Mouse (Mus musculus) testis, adult 2 months (tissue): ENCODE measurements around the gene Akt2. TPM values are rescaled to one million over a fixed set of nuclear protein-coding genes. Genes with fewer than 3 reads are reported as not detected.
A peak's percentile ranks its signal among the peaks of the same experiment; 100 is the strongest.

ENCODE experiments used
- H3K27ac ChIP-seq: fragments of 200-500 bp; 2 replicates; pipeline ENCODE4 v1.5.1; 2012; ENCODE audit warnings: low read depth, low read length; ENCODE audit not compliant: control insufficient read depth, insufficient read depth
- H3K27me3 ChIP-seq: fragments of 200-500 bp; 2 replicates; pipeline ENCODE4 v1.6.1; 2012; ENCODE audit warnings: mild to moderate bottlenecking, low read length, moderate library complexity; ENCODE audit not compliant: control insufficient read depth, insufficient read depth
- H3K36me3 ChIP-seq: fragments of 200-500 bp; 2 replicates; pipeline ENCODE4 v1.6.1; 2012; ENCODE audit warnings: mild to moderate bottlenecking, low read length; ENCODE audit not compliant: control insufficient read depth, insufficient read depth
- H3K4me1 ChIP-seq: fragments of 200-500 bp; 2 replicates; pipeline ENCODE4 v1.6.1; 2012; ENCODE audit warnings: low read length; ENCODE audit not compliant: control insufficient read depth, insufficient read depth
- H3K4me3 ChIP-seq: fragments of 200-500 bp; 2 replicates; pipeline ENCODE4 v1.5.1; 2012; ENCODE audit warnings: low read depth, mild to moderate bottlenecking, low read length, moderate library complexity, mixed read lengths; ENCODE audit not compliant: control insufficient read depth
- CTCF ChIP-seq: fragments of 200-500 bp; IDR thresholded peaks from 2 replicates; pipeline ENCODE4 v1.5.1; 2012; ENCODE audit warnings: low read depth, mild to moderate bottlenecking, inconsistent platforms, low read length, moderate library complexity; ENCODE audit not compliant: control insufficient read depth, insufficient read depth, insufficient replicate concordance
- POLR2A ChIP-seq: fragments of 200-500 bp; IDR thresholded peaks from 2 replicates; pipeline ENCODE4 v1.6.1; 2012; ENCODE audit warnings: low read depth, mild to moderate bottlenecking, inconsistent platforms, low read length, moderate library complexity; ENCODE audit not compliant: control insufficient read depth
- polyA plus RNA-seq: library from polyadenylated mRNA; depleted of rRNA; stranded (reverse); fragments of >200 nt; gene quantifications from 2 replicates; pipeline ENCODE4 v1.2.3, GENCODE M21; 2012

Akt2 gene
- polyA plus RNA-seq, 1 experiment: 58.7 TPM

- peak overlapping the region; percentile 7 for H3K27ac ChIP-seq
- no peaks in the 10 kb centered on the region for H3K27me3 ChIP-seq
- H3K36me3 ChIP-seq: no peaks in the 10 kb centered on the region
- no peak for TF ChIP-seq CTCF
- no peak for TF ChIP-seq POLR2A
- no peak overlapping the region for H3K4me3 ChIP-seq
- peaks cover 21% of the 10 kb centered on the region for H3K4me1 ChIP-seq
Observed at GRCm38 (mm10) chr7:27602835-27603234, 11.5 kb downstream of the Akt2 start.

GRCm38 (mm10) chr7:27604661-27605348 is 13.5 kb downstream of the Akt2 start:
- Histone ChIP-seq H3K4me3 (no peak overlapping the region), H3K27ac (no peak overlapping the region), H3K36me3 (no peaks in the 10 kb centered on the region), H3K4me1 (peaks cover 20% of the 10 kb centered on the region), H3K27me3 (no peaks in the 10 kb centered on the region)
- no peak for TF ChIP-seq CTCF
- no peak for TF ChIP-seq POLR2A

- 0 out of 2 replicates have a peak, but pooled peaks have one; percentile 9 for TF ChIP-seq POLR2A
- no peak for TF ChIP-seq CTCF
- no peaks in the 10 kb centered on the region for H3K36me3 ChIP-seq
- H3K27me3 ChIP-seq: no peaks in the 10 kb centered on the region
- H3K4me1 ChIP-seq: peaks cover 20% of the 10 kb centered on the region
- peak overlapping the region; percentile 26; the same call in 1 of the 2 replicates for H3K27ac ChIP-seq
- peak overlapping the region; percentile 14 for H3K4me3 ChIP-seq
Observed at GRCm38 (mm10) chr7:27605499-27606285, 14.3 kb downstream of the Akt2 start.

GRCm38 (mm10) chr7:27606481-27607254 is 15.3 kb downstream of the Akt2 start:
- H3K36me3 ChIP-seq: peaks cover 2% of the 10 kb centered on the region; the same call in 1 of the 2 replicates
- H3K27ac ChIP-seq: peak overlapping the region; percentile 69
- no peak overlapping the region for H3K4me3 ChIP-seq

GRCm38 (mm10) chr7:27607580-27607979 is 16.2 kb downstream of the Akt2 start:
- H3K27ac ChIP-seq: peak overlapping the region; percentile 69
- peaks cover 2% of the 10 kb centered on the region; the same call in 1 of the 2 replicates for H3K36me3 ChIP-seq
- H3K4me1 ChIP-seq: peaks cover 15% of the 10 kb centered on the region
- H3K27me3 ChIP-seq: no peaks in the 10 kb centered on the region
- no peak for TF ChIP-seq CTCF
- TF ChIP-seq POLR2A: peak; percentile 34
- H3K4me3 ChIP-seq: no peak overlapping the region

More at GRCm38 (mm10) chr7:27606481-27607254, 15.3 kb downstream of the Akt2 start:
- H3K4me1 ChIP-seq: peaks cover 18% of the 10 kb centered on the region
- no peaks in the 10 kb centered on the region for H3K27me3 ChIP-seq
- peak; percentile 50; the same call in 1 of the 2 replicates for TF ChIP-seq POLR2A
- no peak for TF ChIP-seq CTCF

GRCm38 (mm10) chr7:27608130-27608529 is 16.8 kb downstream of the Akt2 start:
- peak overlapping the region; percentile 69 for H3K27ac ChIP-seq
- peaks cover 2% of the 10 kb centered on the region; the same call in 1 of the 2 replicates for H3K36me3 ChIP-seq
- no peak overlapping the region for H3K4me3 ChIP-seq
- no peak for TF ChIP-seq CTCF
- no peak for TF ChIP-seq POLR2A
- H3K27me3 ChIP-seq: no peaks in the 10 kb centered on the region
- peaks cover 16% of the 10 kb centered on the region for H3K4me1 ChIP-seq
